Mouse (Mus musculus) neural tube, embryonic 11.5 days (tissue): ENCODE data around the gene Khk. TPM values are rescaled to one million over a fixed set of nuclear protein-coding genes. Genes with fewer than 3 reads are reported as not detected.

Experiments
- ATAC-seq: fragments of 200-750 bp; cut with Nextera tagmentation; 2 replicates; pipeline ENCODE4 v1.8.0; 2017; ENCODE audit warnings: moderate number of reproducible peaks, mild to moderate bottlenecking, moderate TSS enrichment, moderate library complexity; ENCODE audit not compliant: insufficient read depth, low FRiP score, low TSS enrichment
- DNase-seq: peaks from one replicate; pipeline ENCODE4 v3.0.0-alpha.2; 2015; ENCODE audit warnings: low spot score
- H3K27ac ChIP-seq: fragments of 300-500 bp; sonication (generic); 2 replicates; pipeline ENCODE4 v1.5.1; 2014; ENCODE audit warnings: low read depth, mild to moderate bottlenecking, low read length
- H3K27me3 ChIP-seq: fragments of 300-500 bp; sonication (generic); 2 replicates; pipeline ENCODE4 v1.6.1; 2014; ENCODE audit warnings: mild to moderate bottlenecking, low read length, mixed read lengths; ENCODE audit not compliant: control insufficient read depth, insufficient read depth
- H3K36me3 ChIP-seq: fragments of 300-500 bp; sonication (generic); 2 replicates; pipeline ENCODE4 v1.6.1; 2014; ENCODE audit warnings: mild to moderate bottlenecking, low read length, moderate library complexity, mixed read lengths; ENCODE audit not compliant: control insufficient read depth, insufficient read depth
- H3K4me1 ChIP-seq: fragments of 300-500 bp; sonication (generic); 2 replicates; pipeline ENCODE4 v1.6.1; 2014; ENCODE audit warnings: low read length, mixed read lengths; ENCODE audit not compliant: control insufficient read depth, insufficient read depth
- H3K4me2 ChIP-seq: fragments of 300-500 bp; sonication (generic); 2 replicates; pipeline ENCODE4 v1.6.1; 2014; ENCODE audit warnings: low read depth, mild to moderate bottlenecking, moderate library complexity
- H3K4me3 ChIP-seq: fragments of 300-500 bp; sonication (generic); 2 replicates; pipeline ENCODE4 v1.5.1; 2014; ENCODE audit warnings: low read depth, low read length
- H3K9ac ChIP-seq: fragments of 300-500 bp; sonication (generic); 2 replicates; pipeline ENCODE4 v1.6.1; 2014; ENCODE audit warnings: mild to moderate bottlenecking, low read length
- H3K9me3 ChIP-seq: fragments of 300-500 bp; sonication (generic); 2 replicates; pipeline ENCODE4 v1.6.1; 2016; ENCODE audit warnings: low read length; ENCODE audit not compliant: control insufficient read depth
- WGBS: fragments of 180-500 bp; shearing (Covaris S2); extraction: QIAGEN DNeasy Blood & Tissue Kit; methylation state at CpG from one replicate; pipeline ENCODE4 v1.1.7; 2014; 5-methylcytosine and 5-hydroxymethylcytosine counted together
- polyA plus RNA-seq: library from polyadenylated mRNA; unstranded; fragments of >200 nt; fragmentation: Nextera tagmentation; extraction: Ambion mirVana; gene quantifications from 2 replicates; pipeline ENCODE4 v1.2.1, GENCODE M21; 2014

The Khk gene
- polyA plus RNA-seq, 1 experiment from 2014 or later = 9.6 TPM

GRCm38 (mm10) chr5:30950922-30951321, 29.7 kb downstream of the Khk start:
- Histone ChIP-seq H3K9ac (no peak overlapping the region), H3K4me1 (peaks cover 3% of the 10 kb centered on the region), H3K4me3 (no peak overlapping the region), H3K4me2 (no peak overlapping the region), H3K9me3 (no peaks in the 10 kb centered on the region), H3K27me3 (no peaks in the 10 kb centered on the region), H3K27ac (no peak overlapping the region), H3K36me3 (peaks cover 13% of the 10 kb centered on the region)
- DNase-seq = no peak
- no peak for ATAC-seq
- 87% methylated on average over 2 of the region's 2 CpGs for WGBS

- WGBS = 92% methylated on average over 6 of the region's 6 CpGs
- Histone ChIP-seq H3K9ac (no peak overlapping the region), H3K27me3 (no peaks in the 10 kb centered on the region), H3K36me3 (peaks cover 14% of the 10 kb centered on the region), H3K4me1 (peaks cover 3% of the 10 kb centered on the region), H3K27ac (no peak overlapping the region), H3K4me3 (no peak overlapping the region), H3K9me3 (no peaks in the 10 kb centered on the region), H3K4me2 (no peak overlapping the region)
- no peak for DNase-seq
- ATAC-seq = no peak
Observed at GRCm38 (mm10) chr5:30951706-30952105, 30.5 kb downstream of the Khk start.

- ATAC-seq = no peak
- Histone ChIP-seq H3K9ac (no peak overlapping the region), H3K4me3 (no peak overlapping the region), H3K4me1 (peaks cover 3% of the 10 kb centered on the region), H3K4me2 (no peak overlapping the region), H3K27me3 (no peaks in the 10 kb centered on the region), H3K9me3 (no peaks in the 10 kb centered on the region), H3K27ac (no peak overlapping the region), H3K36me3 (peaks cover 15% of the 10 kb centered on the region)
- 86% methylated on average over 5 of the region's 5 CpGs for WGBS
- DNase-seq = no peak
Observed at GRCm38 (mm10) chr5:30952551-30952950, 31.3 kb downstream of the Khk start.

- Histone ChIP-seq H3K36me3 (peaks cover 22% of the 10 kb centered on the region), H3K4me3 (no peak overlapping the region), H3K4me1 (peaks cover 9% of the 10 kb centered on the region), H3K9me3 (no peaks in the 10 kb centered on the region), H3K27me3 (no peaks in the 10 kb centered on the region), H3K9ac (no peak overlapping the region), H3K4me2 (no peak overlapping the region), H3K27ac (no peak overlapping the region)
- DNase-seq (no peak), ATAC-seq (no peak)
- 93% methylated on average over 6 of the region's 6 CpGs for WGBS
Observed at GRCm38 (mm10) chr5:30954065-30954464, 32.8 kb downstream of the Khk start.

GRCm38 (mm10) chr5:30954556-30954955, 33.3 kb downstream of the Khk start:
- WGBS = 96% methylated on average over 9 of the region's 9 CpGs

GRCm38 (mm10) chr5:30955751-30956150, 34.5 kb downstream of the Khk start:
- H3K4me2 ChIP-seq = no peak overlapping the region
- no peak overlapping the region for H3K27ac ChIP-seq
- WGBS = 92% methylated on average over 6 of the region's 6 CpGs
- H3K27me3 ChIP-seq = no peaks in the 10 kb centered on the region
- no peak overlapping the region for H3K9ac ChIP-seq
- H3K4me1 ChIP-seq = peaks cover 11% of the 10 kb centered on the region
- no peak for DNase-seq
- H3K4me3 ChIP-seq = no peak overlapping the region
- peaks cover 22% of the 10 kb centered on the region for H3K36me3 ChIP-seq
- no peaks in the 10 kb centered on the region for H3K9me3 ChIP-seq
- ATAC-seq = no peak

More at GRCm38 (mm10) chr5:30954556-30954955, 33.3 kb downstream of the Khk start:
- DNase-seq = no peak
- peaks cover 13% of the 10 kb centered on the region for H3K4me1 ChIP-seq
- no peaks in the 10 kb centered on the region for H3K27me3 ChIP-seq
- no peak overlapping the region for H3K4me3 ChIP-seq
- H3K36me3 ChIP-seq = peaks cover 22% of the 10 kb centered on the region
- no peak for ATAC-seq
- no peaks in the 10 kb centered on the region for H3K9me3 ChIP-seq
- no peak overlapping the region for H3K27ac ChIP-seq
- H3K4me2 ChIP-seq = no peak overlapping the region
- H3K9ac ChIP-seq = no peak overlapping the region

- peaks cover 11% of the 10 kb centered on the region for H3K4me1 ChIP-seq
- WGBS = 93% methylated on average over 6 of the region's 6 CpGs
- H3K36me3 ChIP-seq = peaks cover 22% of the 10 kb centered on the region
- no peak for DNase-seq
- H3K9ac ChIP-seq = no peak overlapping the region
- ATAC-seq = no peak
- no peaks in the 10 kb centered on the region for H3K27me3 ChIP-seq
- H3K4me2 ChIP-seq = no peak overlapping the region
- H3K9me3 ChIP-seq = no peaks in the 10 kb centered on the region
- no peak overlapping the region for H3K4me3 ChIP-seq
- no peak overlapping the region for H3K27ac ChIP-seq
Observed at GRCm38 (mm10) chr5:30957891-30958290, 36.7 kb downstream of the Khk start.

- no peaks in the 10 kb centered on the region for H3K9me3 ChIP-seq
- no peak for DNase-seq
- peak overlapping the region; percentile 86 for H3K4me3 ChIP-seq
- H3K36me3 ChIP-seq = peaks cover 19% of the 10 kb centered on the region
- H3K9ac ChIP-seq = peak overlapping the region; percentile 84
- no peak; the same call in 1 of the 2 replicates for ATAC-seq
- peak overlapping the region; percentile 82 for H3K27ac ChIP-seq
- peak overlapping the region; percentile 92 for H3K4me2 ChIP-seq
- 42% methylated on average over 19 of the region's 19 CpGs for WGBS
- H3K27me3 ChIP-seq = no peaks in the 10 kb centered on the region
- peaks cover 11% of the 10 kb centered on the region for H3K4me1 ChIP-seq
Observed at GRCm38 (mm10) chr5:30959198-30959854, 38.1 kb downstream of the Khk start.

GRCm38 (mm10) chr5:30959966-30960501, 38.8 kb downstream of the Khk start, which contains the start of gene Preb:
Preb (minus strand) TSS chr5:30960361.
- H3K27ac ChIP-seq = peak within 1 kb of the TSS; percentile 82
- peaks cover 15% of the 10 kb centered on the region for H3K36me3 ChIP-seq
- H3K27me3 ChIP-seq = no peaks in the 10 kb centered on the region
- H3K9ac ChIP-seq = peak within 1 kb of the TSS; percentile 84
- peaks cover 11% of the 10 kb centered on the region for H3K4me1 ChIP-seq
- WGBS = under 1% methylated on average over 56 of the region's 56 CpGs
- ATAC-seq = peak; percentile 89
- DNase-seq = peak; percentile 99
- H3K4me2 ChIP-seq = peak within 1 kb of the TSS; percentile 92
- H3K9me3 ChIP-seq = no peaks in the 10 kb centered on the region
- H3K4me3 ChIP-seq = peak within 1 kb of the TSS; percentile 86
